Mouse (Mus musculus): Measurements from ENCODE around the gene Rpap2.
A peak's percentile ranks its signal among the peaks of the same experiment; 100 is the strongest.

Rpap2 gene

GRCm38 (mm10) chr5:107597301-107598077, at the start of gene Rpap2, which contains the start of gene Glmn:
Gene Rpap2, plus strand, starts transcription at chr5:107597373.
Gene Glmn, minus strand, starts transcription at chr5:107597888.
- DNase-seq: peak; percentile 88

- no peak for DNase-seq
Observed at GRCm38 (mm10) chr5:107547955-107548354, 49.2 kb upstream of the Rpap2 start.

- DNase-seq: no peak
Observed at GRCm38 (mm10) chr5:107548444-107548843, 48.7 kb upstream of the Rpap2 start.

DNA sequence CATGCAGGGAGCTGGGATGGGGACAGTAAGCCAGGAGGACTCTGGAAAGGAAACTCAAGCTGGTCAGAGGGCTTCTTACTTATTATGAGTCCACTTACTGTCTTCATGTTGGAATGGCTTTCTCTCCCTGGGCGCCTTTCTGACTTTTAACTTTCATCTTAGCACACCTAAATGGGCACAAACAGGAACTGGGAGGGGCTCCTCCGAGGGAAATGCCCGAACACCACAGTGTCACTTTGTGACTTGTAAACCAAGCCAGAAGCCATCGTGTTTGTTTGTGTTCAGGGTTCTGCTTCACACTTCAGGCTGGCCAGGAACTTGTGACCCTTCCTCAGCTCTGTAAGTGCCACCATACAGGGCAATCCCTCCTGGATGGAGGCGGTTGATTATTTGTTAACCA, 42.8 kb upstream of the Rpap2 start:
- no peak for DNase-seq

GRCm38 (mm10) chr5:107556969-107557368, 40.2 kb upstream of the Rpap2 start:
- DNase-seq: no peak

DNA sequence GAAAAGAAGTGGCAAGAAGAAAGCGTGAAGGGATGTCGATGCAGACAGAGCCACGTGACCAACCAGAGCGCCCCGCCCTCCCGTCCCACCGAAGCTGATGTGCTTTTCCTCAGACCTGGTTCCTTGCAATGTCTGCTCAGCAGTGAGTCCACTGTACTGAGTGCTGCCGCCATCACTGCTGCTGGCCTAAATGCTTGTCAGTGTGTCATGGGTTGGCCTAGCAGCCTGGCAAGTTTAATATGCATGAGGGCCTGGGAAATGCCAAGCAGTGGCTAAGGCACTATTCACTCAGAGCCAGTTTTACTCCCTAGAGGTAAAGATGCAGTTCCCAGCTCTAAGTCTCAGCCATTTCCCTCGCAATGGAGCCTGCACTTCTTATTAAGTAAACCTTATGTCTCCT, 28.0 kb upstream of the Rpap2 start:
- DNase-seq: no peak

DNA sequence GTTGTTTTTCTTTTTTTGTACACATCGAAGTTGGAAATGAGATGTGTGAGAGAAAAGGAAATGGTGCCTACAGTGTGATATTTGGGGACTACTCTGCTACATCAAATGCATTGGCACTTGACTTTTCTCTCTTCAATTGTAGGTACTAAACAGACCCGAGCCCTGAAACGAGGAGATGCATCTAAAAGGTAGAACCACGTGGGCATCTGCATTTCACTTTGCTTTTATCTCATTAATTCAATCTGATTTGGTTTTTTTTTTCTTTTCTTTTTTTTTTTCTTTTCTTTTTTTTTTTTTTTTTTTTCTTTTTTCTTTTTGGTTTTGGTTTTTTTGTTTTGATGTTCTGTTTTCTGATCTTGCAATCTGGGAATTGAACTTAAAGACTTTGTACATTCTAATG, 1.2 kb downstream of the Rpap2 start:
- no peak for DNase-seq

DNA sequence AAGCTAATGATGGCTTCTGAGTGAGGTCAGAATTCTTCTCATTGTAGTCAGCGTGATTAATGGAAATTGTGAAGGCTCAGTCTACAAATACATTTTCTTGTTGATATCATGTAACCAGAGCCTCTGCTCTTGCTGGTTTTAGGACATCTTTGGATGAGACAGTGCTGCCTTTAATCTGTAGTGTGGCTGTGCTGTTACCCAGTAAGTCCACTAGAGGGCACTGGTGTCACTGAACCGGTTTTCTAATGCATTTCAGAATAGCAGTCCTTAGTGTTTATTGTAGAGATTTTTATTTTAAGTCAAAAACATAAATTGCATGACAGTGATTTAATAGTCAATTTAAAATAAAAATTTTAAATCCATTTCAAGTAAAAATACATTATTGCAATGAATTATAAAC, 14.1 kb downstream of the Rpap2 start:
- DNase-seq: peak; percentile 23

DNA sequence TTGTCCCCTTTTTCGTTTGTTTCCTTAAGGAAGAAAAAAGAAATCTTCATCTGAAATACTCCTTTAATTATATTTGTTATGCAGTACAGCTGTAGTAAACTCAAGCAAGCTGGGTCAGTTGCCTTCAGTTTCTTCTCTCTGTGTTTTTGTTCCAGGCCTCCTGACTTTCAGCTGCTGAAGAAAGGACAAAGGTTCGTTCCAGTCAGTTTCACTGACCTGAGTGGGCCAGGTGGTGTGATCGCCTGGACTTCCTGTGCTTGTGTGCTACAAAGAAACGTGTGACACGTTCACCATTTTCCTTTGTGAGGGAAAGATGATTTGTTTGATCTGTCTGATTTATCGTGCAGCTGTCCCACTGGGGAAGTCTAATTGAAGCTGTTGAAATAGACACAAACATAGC, 20.8 kb downstream of the Rpap2 start:
- DNase-seq: no peak

DNA sequence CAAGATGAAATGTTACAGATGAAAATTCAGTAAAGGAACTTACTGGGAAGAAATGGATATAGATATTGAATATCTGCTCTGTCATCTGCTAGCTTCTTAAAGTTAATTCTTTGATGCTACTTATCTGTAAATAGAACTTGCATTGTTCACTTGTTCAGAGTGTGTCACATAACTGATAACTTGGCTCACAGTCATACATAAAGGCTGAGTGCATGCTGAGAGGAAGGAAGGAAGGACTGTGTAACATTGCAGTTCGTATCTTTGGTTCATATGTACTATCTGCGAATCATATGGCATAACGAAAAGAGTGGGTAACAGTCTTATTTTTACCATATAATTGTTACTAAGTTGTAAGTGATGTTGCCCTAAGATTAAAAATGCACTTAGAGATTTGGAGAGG, 24.2 kb downstream of the Rpap2 start:
- no peak for DNase-seq

DNA sequence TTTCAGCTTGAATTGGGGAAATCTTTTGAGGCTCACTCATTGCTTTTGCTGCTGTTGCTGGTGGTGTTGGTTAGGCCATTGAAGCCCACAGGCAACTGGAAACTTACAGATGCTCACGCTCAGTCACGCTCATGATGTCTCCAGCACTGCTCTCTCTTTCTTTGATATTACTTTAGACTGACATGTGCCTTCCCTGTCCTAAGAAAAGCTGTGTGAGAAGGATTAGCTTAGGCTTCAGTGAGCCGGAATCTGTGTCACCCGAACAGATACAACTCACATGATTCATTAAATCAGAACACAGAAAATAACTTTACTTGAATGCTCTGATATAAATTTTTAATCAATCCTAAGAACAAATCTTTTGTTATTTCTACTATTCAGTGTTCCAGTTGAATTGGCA, 36.5 kb downstream of the Rpap2 start:
- no peak for DNase-seq

DNA sequence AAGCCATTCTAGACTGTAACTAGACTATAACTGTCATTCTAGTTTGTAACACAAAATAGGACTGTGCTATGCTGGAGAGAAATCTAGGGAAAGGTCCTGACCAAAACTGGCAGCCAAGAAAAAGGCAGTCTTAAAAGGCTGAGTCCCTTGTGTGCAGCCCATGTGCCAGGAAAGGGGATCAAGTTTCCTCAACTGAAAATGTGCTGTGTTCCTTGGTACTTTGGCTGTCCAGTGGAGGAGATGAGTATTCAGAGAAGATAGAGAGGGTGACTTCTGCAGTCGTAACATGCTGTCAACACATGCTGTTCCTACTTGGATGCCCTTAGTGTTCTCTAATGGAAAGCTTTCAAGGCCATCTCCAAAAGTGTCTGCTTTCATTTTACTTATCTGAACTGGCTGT, 39.9 kb downstream of the Rpap2 start:
- DNase-seq: no peak

DNA sequence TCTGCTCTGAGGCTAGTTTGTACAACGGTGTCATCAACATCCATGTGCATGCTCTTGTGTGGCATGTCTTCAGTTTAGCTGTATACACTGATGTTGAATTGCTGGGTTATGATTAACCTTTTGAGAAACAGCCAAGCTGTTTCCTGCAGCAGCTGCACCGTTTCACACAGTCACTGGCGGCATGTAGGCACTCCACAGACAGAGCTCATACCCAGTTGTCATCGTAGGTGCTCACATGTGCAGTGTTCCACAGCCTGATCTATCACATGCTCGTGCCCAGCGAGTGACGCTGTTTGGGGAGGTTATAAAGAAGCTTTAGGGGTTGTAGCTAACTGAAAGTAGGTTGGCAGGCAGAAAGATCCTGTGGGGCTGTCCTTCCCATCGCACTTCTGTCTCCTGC, 41.2 kb downstream of the Rpap2 start:
- no peak for DNase-seq

- no peak for DNase-seq
Observed at GRCm38 (mm10) chr5:107644595-107644994, 47.4 kb downstream of the Rpap2 start.

- DNase-seq: no peak
Observed at GRCm38 (mm10) chr5:107645935-107646334, 48.8 kb downstream of the Rpap2 start.

DNA sequence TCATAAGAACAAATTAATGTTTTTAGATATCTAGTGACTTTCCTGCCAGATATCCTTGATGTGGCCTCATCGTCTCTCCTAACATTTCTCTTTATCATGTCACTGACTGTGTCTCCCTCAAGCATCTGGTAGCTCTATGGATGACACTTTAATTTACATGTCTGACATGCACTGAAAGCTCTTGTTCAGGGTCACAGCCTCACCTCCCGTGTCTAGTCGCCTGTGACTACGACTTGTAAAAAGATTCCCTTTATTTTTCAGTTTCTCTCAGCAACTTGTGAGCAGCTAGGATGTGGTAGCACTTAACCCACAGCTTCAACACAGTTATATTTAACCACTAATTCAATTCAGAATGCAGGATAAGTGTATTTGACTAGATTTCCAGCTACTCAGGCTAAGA, 50.4 kb downstream of the Rpap2 start:
- no peak for DNase-seq

GRCm38 (mm10) chr5:107648552-107649125, 51.5 kb downstream of the Rpap2 start:
- DNase-seq: no peak

GRCm38 (mm10) chr5:107649680-107650079, 52.5 kb downstream of the Rpap2 start:
- DNase-seq: no peak

DNA sequence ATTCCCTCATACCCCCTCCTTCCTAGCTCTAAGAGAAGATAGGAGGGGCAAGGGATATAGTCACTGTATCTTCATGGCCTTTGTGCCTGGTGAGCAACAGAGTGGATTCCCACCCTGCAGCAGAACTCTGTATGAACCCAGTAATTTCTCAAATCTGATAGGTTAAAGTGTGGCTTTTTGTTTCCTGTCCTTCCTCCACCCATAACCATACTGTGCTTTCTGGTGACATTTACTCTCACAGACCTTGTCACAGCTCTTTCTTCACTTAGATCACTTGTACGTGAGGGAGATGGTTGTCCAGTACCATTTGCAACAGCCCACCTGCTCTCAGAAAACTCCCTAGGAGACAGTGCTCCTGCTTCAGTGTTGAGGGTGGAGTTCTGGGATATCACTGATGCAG, 53.3 kb downstream of the Rpap2 start:
- no peak for DNase-seq

DNA sequence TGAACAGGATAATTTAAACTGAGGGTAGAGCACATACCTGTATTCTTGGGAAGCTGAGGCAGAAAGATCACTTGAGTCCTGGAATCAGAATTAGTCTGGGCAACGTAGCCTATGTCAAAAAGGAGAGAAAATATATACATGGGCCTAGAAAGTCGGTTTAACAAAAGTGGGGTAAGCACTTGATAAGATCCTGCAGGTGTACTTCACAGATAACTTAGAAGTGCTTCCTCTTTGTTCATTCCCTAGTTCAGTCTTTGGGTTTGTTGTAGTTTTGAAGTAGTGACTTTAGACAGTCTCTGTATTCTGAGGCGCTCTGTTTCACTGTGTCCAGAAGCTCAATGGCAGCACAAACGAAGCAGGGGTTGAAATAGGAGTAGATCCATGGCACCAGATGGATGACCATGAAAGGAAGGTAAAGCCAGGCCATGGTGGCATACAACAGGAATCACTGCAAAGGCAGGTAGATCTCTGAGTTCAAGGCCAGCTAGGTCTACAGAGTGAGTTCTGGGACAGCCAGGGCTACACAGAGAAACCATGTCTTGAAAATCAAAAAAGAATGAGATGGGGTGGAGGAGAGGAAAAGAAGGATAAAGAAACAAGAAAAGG, 55.0 kb downstream of the Rpap2 start:
- no peak for DNase-seq

DNA sequence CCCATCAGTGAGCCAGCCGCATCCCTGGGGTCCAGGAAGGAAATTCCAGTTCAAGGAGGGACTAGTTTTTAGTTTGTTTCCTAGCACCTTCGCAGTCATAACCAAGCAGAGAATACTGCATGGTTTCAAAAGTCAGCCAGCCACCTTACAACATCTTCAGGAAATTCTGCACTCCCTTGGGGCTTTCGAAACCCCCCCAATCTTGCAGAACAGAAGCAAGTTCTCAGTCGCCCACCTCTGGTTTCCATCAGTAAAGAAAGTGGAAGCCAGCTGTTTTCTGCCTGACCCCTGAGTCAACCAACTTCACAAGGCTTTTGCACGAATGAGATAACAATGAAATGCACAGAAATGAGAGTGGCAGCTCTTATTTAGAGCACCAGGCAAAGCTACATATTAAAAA, 81.2 kb downstream of the Rpap2 start:
- no peak for DNase-seq

DNA sequence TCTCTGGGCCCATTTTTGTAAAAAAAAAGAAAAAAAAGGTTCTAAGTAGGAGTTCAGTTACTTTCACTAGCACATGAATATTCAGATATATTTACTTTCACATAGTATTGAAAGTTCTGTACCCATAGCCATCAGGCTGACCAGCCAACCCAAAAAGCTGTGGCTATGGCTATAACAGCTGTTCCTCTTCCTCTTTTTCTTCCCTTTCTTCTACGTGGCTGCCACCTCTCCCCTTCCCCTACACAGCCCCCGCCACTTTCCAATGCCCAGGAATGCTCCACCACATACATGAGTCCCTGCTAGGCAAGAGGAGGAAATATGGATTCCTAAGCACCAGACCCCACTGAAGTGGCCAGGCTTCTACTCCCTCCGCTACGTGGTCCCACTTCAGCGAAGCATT, 84.1 kb downstream of the Rpap2 start:
- DNase-seq: no peak

- no peak for DNase-seq
Observed at GRCm38 (mm10) chr5:107684380-107684779, 87.2 kb downstream of the Rpap2 start.

DNA sequence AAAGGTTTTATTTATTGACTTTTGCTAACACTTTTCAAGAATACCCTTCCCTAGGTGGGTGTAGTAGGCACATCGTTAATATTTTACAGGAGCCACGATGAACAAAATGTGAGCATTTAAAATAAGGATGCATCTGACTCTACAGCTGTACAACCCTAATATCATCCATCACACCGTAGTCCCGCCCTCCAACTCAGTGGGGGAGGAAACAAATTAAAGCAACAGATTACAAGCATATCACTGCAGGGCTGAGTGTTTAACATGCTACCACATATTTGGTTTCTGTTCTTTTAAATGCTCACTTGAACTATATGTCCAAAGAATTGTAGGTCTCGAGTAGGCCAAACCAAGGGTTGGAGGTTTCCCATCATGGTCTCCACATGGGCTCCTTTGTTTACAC, 90.0 kb downstream of the Rpap2 start:
- DNase-seq: no peak
